8 mouse cellular contexts compared by ENCODE assay signal in genomic region chr13:13590048-13591011, GRCm38 (mm10). TPM values are rescaled to one million over a fixed set of nuclear protein-coding genes. Genes with fewer than 3 reads are reported as not detected.
DNase-seq lines count a peak whose midpoint lies in the region; ATAC-seq lines count a peak whose summit lies in the region.

Lyst (plus strand) TSS chr13:13590397.

- peak; percentile 99 for DNase-seq in ZHBTc4 (ENCODE audit: low read depth, low spot score)
- peak; percentile 95 to 97 for DNase-seq in gastrocnemius, adult 8-10 months (ENCODE audit: low spot score in 2 of 2)
- peak; percentile 98 for DNase-seq in induced T-regulatory cell, adult 2 months (ENCODE audit: low read depth)
- peak; percentile 92 to 98 for DNase-seq in left cerebral cortex, adult 9 months (ENCODE audit: low spot score in 2 of 2)
- peak; percentile 100 for DNase-seq in right cerebral cortex, postnatal 14 days
- peak; percentile 97 to 99 for DNase-seq in urinary bladder, postnatal 36 days (ENCODE audit: low spot score in 2 of 2)

- ATAC-seq in common myeloid progenitor, adult 5-6 weeks (replicated peaks; ENCODE audit: low read depth, poor library complexity, severe bottlenecking), result peak; percentile 96
- peak; percentile 95 for ATAC-seq in megakaryocyte progenitor cell, adult 5-6 weeks (replicated peaks; ENCODE audit: poor library complexity)

RNA-seq across cellular contexts. Expression of gene Lyst, which starts in this region (rescaled TPM):
- 22.9 and 25.0 TPM in 2 replicates for total RNA-seq in common myeloid progenitor, adult 5-6 weeks (2017)
- total RNA-seq in gastrocnemius, adult 8-10 months (2022), result 1 to 10 TPM; 3.5 to 4.7 (median 4.2) TPM
- total RNA-seq in megakaryocyte progenitor cell, adult 5-6 weeks (2015), result 55.4 and 68.7 TPM in 2 replicates
- total RNA-seq in megakaryocyte progenitor cell, adult 5-6 weeks (2017), result 48.7 and 55.6 TPM in 2 replicates

Comparison
In these comparisons a context has a peak if more than half of its experiments do, and no peak if none do; other contexts are left out.
1. Peak in every context shown above with its lines: DNase-seq and ATAC-seq.